Mouse (Mus musculus) right cerebral cortex, adult 18-20 months (tissue): Measurements from ENCODE around the gene Ccl17.

Experiments
- DNase-seq: peaks from one replicate; pipeline ENCODE4 v3.0.0; 2022; ENCODE audit warnings: mixed read lengths

Ccl17 gene

GRCm38 (mm10) chr8:94810153-94810552, at the start of gene Ccl17:
Gene Ccl17, plus strand, starts transcription at chr8:94810453.
- DNase-seq: no peak

- DNase-seq: no peak
Measured at GRCm38 (mm10) chr8:94767035-94767434, 43.2 kb upstream of the Ccl17 start.

DNA sequence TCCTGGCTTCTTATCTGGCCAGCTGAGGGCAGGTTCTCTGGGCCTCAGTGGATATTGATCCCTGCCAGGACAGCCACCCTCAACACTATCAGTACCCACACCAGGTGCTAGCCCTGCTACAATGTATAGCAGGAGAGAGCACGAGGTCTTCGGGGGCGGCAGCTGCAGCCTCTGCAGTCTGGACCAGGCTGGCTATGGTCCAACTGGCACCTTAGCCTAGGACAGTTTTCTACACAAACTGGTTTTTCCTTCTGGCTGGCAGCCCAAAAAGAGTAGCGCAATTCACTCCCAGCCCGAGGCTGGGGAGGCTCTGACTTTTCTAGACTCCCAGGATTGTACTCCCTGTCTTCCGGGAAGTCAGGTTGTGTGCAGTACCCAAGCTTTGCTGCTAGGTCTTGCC, 39.3 kb upstream of the Ccl17 start:
- DNase-seq: no peak

DNA sequence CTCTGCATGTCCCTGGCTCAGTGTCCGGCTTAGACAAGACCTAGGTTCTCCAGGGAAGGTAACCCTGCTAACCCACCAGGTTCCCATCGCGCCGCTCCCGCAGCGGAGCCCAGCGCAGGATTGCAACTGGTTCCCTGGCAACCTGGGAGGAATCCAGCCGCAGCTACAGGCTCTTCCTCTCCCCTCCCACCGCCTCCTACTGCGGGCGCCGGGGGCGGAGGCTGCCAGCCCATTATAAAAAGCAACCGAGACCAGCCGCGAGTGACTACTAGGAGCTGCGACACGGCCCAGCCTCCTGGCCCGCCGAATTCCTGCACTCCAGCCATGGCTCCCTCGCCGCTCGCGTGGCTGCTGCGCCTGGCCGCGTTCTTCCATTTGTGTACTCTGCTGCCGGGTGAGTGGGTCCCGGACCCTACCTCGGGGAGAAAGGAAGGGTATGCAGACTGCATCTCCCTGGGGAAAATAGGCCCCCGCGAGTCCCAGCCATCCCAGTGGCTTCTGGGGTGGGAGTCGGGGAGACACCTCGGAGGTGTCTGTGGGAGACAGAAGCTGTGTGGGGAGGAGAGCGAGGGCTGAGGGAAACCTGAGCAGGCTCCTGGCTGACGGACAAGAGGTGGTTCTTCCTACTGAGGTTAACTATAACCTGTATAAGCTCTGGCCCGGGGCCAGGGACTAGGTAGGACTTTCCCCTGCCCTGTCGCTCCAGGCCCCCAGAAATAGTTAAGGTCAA, 38.1 kb upstream of the Ccl17 start, which contains the start of gene Cx3cl1:
Cx3cl1 (plus strand) TSS at position 69 of the 730 bp plus-strand sequence.
- peak; percentile 94 for DNase-seq

DNA sequence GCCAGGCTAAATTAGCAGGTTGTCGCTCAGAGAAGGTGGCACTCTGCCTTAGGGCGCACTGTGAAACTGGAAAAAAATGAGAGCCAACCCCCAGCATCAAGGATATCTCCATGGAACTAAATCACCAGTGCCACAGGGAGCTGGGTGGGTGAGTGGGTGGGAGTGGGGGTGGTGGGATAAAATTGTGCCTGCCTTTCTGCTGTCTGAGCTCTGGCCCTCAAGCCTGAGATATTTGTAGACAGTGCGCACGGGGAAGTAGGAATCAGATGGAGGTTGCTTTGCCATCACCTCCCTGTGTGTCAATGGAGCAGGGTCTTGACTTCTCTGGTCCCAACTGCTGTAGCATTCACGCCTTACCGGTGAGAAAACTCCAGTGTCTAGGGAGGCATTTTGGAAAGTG, 37.2 kb upstream of the Ccl17 start:
- DNase-seq: peak; percentile 65

DNA sequence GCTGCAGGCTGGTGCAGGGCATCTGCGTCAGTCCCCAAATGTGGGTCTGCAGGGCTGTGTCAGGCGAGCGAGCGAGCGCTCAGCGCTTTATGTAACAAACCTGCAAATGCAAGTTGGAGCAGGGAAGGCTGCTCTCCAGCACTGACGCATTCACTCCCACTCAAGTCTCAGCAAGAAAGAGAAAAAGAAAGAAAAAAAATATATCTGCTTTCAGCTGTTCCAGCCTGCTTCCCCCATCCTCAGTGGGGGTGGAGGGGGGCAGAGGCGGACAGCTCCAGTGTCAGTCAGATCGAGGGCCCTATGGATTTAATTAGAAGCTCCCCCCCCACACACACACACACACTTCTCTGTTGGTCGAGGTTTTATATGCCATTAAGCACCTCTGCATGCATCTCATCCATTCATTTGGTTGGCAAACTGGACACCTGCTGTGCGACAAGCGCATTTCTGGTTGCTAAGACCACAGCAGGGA, 36.5 kb upstream of the Ccl17 start:
- peak; percentile 92 for DNase-seq

DNA sequence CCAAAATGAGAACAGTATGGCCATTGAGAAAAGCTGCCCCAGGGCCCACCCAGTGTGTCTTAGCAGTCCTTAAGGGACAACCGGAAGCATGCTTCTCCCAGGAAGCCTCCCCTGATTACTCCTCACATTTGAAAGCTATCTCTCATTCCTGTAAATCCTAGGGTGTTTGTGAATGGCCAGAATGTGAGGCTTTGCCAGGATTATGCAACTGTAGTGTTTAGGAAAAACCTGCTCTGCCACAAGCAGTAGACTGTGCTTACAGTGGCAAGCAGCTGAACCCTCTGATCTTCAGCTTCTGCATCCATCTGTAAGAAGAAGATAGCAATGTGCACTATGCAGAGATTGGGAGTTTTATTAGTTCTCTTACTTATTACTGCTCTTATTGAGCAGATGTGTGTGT, 35.7 kb upstream of the Ccl17 start:
- no peak for DNase-seq

DNA sequence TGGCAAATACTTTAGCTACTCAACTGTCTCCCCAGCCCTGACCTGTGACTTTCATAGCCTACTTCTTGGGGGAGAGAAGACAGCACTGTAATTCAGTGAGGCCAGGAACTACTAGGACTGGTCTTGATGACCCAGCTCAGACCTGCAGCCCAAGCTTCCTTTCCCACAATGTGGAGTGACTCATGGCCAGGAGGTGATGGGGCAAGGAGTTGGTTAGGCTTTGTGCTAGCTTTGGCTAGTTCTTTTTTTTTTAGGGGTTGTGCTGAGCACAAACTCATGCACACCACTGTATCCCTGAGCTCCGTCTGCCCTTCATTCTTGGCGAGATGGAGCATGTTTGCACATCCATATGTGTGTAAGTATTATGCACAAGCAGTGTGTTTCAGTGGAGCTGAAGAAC, 33.9 kb upstream of the Ccl17 start:
- no peak for DNase-seq

GRCm38 (mm10) chr8:94778036-94778435, 32.2 kb upstream of the Ccl17 start:
- no peak for DNase-seq

DNA sequence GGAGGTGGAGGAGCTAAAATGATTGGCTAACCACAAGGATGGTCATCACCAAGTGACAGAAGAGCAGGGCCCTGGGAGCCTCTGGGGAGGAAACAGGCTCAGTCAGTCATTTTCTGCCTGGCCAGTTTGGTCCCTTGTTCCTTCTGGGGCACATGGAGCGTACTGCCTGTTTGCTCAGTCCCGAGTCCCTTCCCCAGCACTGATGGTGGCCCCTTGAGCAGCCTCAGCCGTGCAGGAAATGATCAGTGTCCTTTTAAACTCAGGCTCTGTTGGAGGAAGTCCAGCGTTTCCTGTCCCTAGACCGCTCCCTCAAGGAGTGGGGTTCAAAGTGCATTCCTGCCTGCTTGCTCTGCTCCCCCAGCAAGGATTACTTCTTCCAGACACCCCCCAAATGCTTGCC, 31.8 kb upstream of the Ccl17 start:
- no peak for DNase-seq

- no peak for DNase-seq
Measured at GRCm38 (mm10) chr8:94778895-94779533, 31.2 kb upstream of the Ccl17 start.

DNA sequence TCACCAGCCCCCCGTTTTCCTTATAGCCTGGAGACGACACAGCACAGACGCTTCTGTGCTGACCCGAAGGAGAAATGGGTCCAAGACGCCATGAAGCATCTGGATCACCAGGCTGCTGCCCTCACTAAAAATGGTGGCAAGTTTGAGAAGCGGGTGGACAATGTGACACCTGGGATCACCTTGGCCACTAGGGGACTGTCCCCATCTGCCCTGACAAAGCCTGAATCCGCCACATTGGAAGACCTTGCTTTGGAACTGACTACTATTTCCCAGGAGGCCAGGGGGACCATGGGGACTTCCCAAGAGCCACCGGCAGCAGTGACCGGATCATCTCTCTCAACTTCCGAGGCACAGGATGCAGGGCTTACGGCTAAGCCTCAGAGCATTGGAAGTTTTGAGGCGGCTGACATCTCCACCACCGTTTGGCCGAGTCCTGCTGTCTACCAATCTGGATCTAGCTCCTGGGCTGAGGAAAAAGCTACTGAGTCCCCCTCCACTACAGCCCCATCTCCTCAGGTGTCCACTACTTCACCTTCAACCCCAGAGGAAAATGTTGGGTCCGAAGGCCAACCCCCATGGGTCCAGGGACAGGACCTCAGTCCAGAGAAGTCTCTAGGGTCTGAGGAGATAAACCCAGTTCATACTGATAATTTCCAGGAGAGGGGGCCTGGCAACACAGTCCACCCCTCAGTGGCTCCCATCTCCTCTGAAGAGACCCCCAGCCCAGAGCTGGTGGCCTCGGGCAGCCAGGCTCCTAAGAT, 30.5 kb upstream of the Ccl17 start:
- DNase-seq: no peak

DNA sequence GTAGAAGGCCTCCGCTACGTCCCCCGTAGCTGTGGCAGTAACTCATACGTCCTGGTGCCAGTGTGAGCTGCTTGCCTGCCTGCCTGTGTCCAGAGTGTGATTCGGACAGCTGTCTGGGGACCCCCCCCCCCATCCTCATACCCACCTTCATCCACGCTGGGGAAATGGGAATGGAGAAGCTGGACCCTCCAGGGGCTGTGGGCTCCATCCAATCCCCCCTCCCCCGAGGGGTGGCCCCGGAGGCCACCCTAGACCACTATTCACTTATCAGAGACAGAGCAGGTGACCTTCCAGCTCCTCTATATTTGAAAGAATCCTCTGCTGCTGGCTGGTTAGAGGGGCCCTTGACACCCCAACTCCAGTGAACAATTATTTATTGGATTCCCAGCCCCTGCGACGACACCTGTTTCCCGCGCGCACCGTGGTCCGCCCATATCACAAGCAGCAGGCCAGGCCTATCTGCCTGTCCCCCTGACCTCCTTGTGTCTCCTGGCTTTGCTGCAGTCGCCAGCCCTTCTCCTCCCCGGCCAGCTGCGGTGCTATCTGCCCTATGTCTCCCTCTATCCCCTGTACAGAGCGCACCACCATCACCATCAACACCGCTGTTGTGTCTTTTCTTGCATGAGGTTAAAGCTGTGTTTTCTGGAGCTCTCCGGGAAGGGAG, 29.6 kb upstream of the Ccl17 start:
- DNase-seq: no peak

- no peak for DNase-seq
Measured at GRCm38 (mm10) chr8:94781155-94781837, 29.0 kb upstream of the Ccl17 start.

DNA sequence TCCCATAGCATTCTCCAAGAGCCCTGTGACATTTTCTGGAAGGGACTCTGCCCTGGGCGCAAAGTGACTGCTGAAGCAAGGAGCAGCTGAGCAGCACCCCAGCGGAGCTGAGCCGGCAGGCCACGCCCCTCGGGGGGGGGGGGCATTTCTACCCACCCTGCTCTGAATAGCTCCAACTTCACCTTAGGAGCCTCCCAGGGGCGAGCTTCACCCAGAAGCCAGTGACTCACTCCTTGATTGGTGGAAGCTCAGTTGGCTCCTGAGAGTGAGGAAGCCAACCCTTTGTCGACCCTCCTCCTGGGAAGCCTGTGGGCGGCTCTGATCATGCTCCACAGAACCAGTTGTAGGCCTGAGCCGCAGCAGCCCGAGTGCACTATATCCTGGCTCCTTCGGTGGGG, 28.4 kb upstream of the Ccl17 start:
- DNase-seq: peak; percentile 53

GRCm38 (mm10) chr8:94783890-94784289, 26.4 kb upstream of the Ccl17 start:
- DNase-seq: no peak

- DNase-seq: no peak
Measured at GRCm38 (mm10) chr8:94785247-94785985, 24.8 kb upstream of the Ccl17 start.

DNA sequence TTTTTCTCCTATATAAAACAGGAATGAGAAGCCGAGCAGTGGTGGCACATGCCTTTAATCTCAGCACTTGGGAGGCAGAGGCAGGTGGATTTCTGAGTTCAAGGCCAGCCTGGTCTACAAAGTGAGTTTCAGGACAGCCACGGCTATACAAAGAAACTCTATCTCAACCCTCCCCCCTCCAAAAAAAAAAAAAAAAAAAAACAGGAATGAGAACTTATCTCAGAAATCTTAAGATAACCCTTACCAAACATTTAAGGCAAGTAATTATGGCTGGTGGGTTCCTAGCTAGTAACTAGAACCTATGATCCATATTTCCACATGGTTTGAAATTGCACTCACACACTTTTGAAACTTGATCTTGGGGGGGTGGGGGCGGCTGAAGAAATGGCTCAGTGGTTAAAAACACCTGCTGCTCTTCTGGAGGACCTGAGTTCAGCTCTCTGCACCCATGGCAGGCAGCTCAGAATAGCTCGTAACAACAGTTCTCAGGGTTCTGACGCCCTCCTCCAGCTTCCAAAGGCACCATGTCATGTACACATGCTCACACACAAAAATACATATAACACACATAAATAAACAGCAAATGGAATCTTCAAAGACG, 24.2 kb upstream of the Ccl17 start:
- no peak for DNase-seq

- DNase-seq: no peak
Measured at GRCm38 (mm10) chr8:94787524-94788501, 22.4 kb upstream of the Ccl17 start.
